12 mouse cellular contexts compared by ENCODE assay signal in the genomic region with DNA sequence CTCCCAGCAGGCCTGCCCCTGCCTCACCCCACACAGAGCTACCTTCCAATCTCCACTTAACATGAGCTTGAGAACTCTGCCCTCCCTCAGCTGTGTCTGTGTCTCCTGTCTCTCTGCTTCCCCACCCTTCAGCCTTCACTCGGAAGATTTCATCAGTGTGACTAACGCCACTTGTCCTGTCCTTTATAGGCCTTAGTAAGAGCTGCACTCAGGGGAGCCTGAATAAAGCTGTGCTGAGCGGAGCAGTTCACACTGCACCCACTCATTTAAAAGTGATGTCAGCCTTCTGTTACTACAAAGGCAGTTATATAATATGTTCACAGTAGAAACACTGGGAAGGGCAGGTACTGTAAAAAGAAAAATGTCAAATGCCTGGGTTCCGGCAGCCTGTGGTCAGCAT. TPM values are rescaled to one million over a fixed set of nuclear protein-coding genes. Genes with fewer than 3 reads are reported as not detected.
DNase-seq lines count a peak whose midpoint lies in the region; ATAC-seq and TF ChIP-seq lines count a peak whose summit lies in the region.
"Had no signal": no experiment of that assay in that cellular context is flagged by ENCODE, and none has a peak within 500 bp of the region (broad histone marks: within the 10 kb centered on the region; RNA-seq: fewer than 3 reads in every experiment).

No protein-coding gene starts in this region.

- no peak overlapping the region for H3K4me3 ChIP-seq in heart, embryonic 11.5 days (ENCODE audit: low read depth, low read length)
- no peak overlapping the region for H3K4me3 ChIP-seq in heart, adult 2 months
- H3K4me3 ChIP-seq in neural tube, embryonic 13.5 days: no peak overlapping the region
- no peak overlapping the region for H3K4me3 ChIP-seq in cortical plate, adult 2 months (ENCODE audit: insufficient read depth, low read length)
- H3K4me3 ChIP-seq in olfactory bulb, adult 2 months (ENCODE audit: insufficient read depth, low read depth, low read length): no peak overlapping the region
- no peak overlapping the region for H3K4me3 ChIP-seq in stomach, postnatal 0 days (ENCODE audit: low read depth, low read length)
- H3K4me3 ChIP-seq: hindbrain, embryonic 15.5 days had no signal

- no peak for DNase-seq in heart, adult 2 months
- DNase-seq in neural tube, embryonic 10.5 days (ENCODE audit: extremely low spot score, low spot score): no peak
- no peak for DNase-seq in stomach, postnatal 0 days (ENCODE audit: low spot score)
- DNase-seq: gastrocnemius, postnatal 14 days; kidney, adult 9 months had no signal

- H3K79me2 ChIP-seq in heart, adult 2 months (replicated peaks; ENCODE audit: control insufficient read depth, insufficient read depth, low read length): peaks cover 8% of the 10 kb centered on the region

- TF ChIP-seq EP300 in heart, adult 2 months (IDR thresholded peaks at IDR 0.05; ENCODE audit: insufficient read depth, low read depth, low read length): no peak
- no peak for TF ChIP-seq EP300 in stomach, postnatal 0 days (optimal IDR thresholded peaks at IDR 0.05)

- peak overlapping the region; percentile 22; the same call in 1 of the 2 replicates for H3K9ac ChIP-seq in heart, embryonic 11.5 days (ENCODE audit: low read depth, low read length)
- no peak overlapping the region; the same call in 1 of the 2 replicates for H3K9ac ChIP-seq in heart, adult 2 months (ENCODE audit: low read depth, low read length)
- H3K9ac ChIP-seq in neural tube, embryonic 13.5 days: no peak overlapping the region
- no peak overlapping the region for H3K9ac ChIP-seq in stomach, postnatal 0 days (ENCODE audit: low read length)
- H3K9ac ChIP-seq: hindbrain, embryonic 15.5 days had no signal

- intact Hi-C loops in heart, adult 2 months (cut with DNase I): no loop called here

- H3K4me2 ChIP-seq in heart, embryonic 11.5 days: no peak overlapping the region
- no peak overlapping the region for H3K4me2 ChIP-seq in neural tube, embryonic 13.5 days
- H3K4me2 ChIP-seq in stomach, postnatal 0 days (replicated peaks; ENCODE audit: low read depth): no peak overlapping the region
- H3K4me2 ChIP-seq: hindbrain, embryonic 15.5 days had no signal

- 69% methylated on average over 4 of the region's 4 CpGs for WGBS in heart, embryonic 11.5 days (ENCODE audit: insufficient replicate concordance)
- 66% methylated on average over 4 of the region's 4 CpGs for WGBS in heart, adult 2 months
- 62% methylated on average over 4 of the region's 4 CpGs for WGBS in neural tube, embryonic 13.5 days
- WGBS in olfactory bulb, adult 2 months: 26% methylated on average over 4 of the region's 4 CpGs
- 73% methylated on average over 4 of the region's 4 CpGs for WGBS in stomach, postnatal 0 days

- H3K27me3 ChIP-seq in heart, embryonic 11.5 days (ENCODE audit: control insufficient read depth, insufficient read depth, low read length): no peaks in the 10 kb centered on the region
- no peaks in the 10 kb centered on the region for H3K27me3 ChIP-seq in heart, adult 2 months (ENCODE audit: control insufficient read depth, insufficient read depth, low read length)
- H3K27me3 ChIP-seq in neural tube, embryonic 13.5 days: no peaks in the 10 kb centered on the region
- H3K27me3 ChIP-seq in stomach, postnatal 0 days (ENCODE audit: control insufficient read depth, insufficient read depth, low read length): no peaks in the 10 kb centered on the region
- H3K27me3 ChIP-seq: hindbrain, embryonic 15.5 days had no signal

- H3K9me3 ChIP-seq in heart, embryonic 11.5 days (replicated peaks; ENCODE audit: control insufficient read depth, low read length): no peaks in the 10 kb centered on the region
- no peaks in the 10 kb centered on the region for H3K9me3 ChIP-seq in neural tube, embryonic 13.5 days
- H3K9me3 ChIP-seq in stomach, postnatal 0 days (ENCODE audit: control insufficient read depth, low read length): no peaks in the 10 kb centered on the region
- H3K9me3 ChIP-seq: hindbrain, embryonic 15.5 days had no signal

- no peak overlapping the region for H3K27ac ChIP-seq in heart, embryonic 11.5 days (ENCODE audit: low read depth, low read length)
- no peak overlapping the region; the same call in 1 of the 2 replicates for H3K27ac ChIP-seq in heart, adult 2 months
- H3K27ac ChIP-seq in neural tube, embryonic 13.5 days (replicated peaks): peak overlapping the region; percentile 18; the same call in 1 of the 2 replicates
- H3K27ac ChIP-seq in cortical plate, adult 2 months (ENCODE audit: insufficient read depth, low read length): peak overlapping the region; percentile 67; the same call in 1 of the 2 replicates
- peak overlapping the region; percentile 71 for H3K27ac ChIP-seq in olfactory bulb, adult 2 months (ENCODE audit: insufficient read depth, low read depth, low read length)
- no peak overlapping the region for H3K27ac ChIP-seq in stomach, postnatal 0 days (replicated peaks)
- H3K27ac ChIP-seq: hindbrain, embryonic 15.5 days had no signal

- peaks cover 5% of the 10 kb centered on the region; the same call in 1 of the 2 replicates for H3K36me3 ChIP-seq in heart, embryonic 11.5 days (ENCODE audit: control insufficient read depth, insufficient read depth, low read length)
- no peaks in the 10 kb centered on the region for H3K36me3 ChIP-seq in heart, adult 2 months (ENCODE audit: control insufficient read depth, insufficient read depth, low read length)
- H3K36me3 ChIP-seq in neural tube, embryonic 13.5 days: peaks cover 33% of the 10 kb centered on the region
- peaks cover 4% of the 10 kb centered on the region; the same call in 1 of the 2 replicates for H3K36me3 ChIP-seq in stomach, postnatal 0 days (ENCODE audit: control insufficient read depth, insufficient read depth, low read length)

- ATAC-seq in heart, embryonic 11.5 days (replicated peaks; ENCODE audit: insufficient number of reproducible peaks, low FRiP score, low TSS enrichment): no peak
- no peak for ATAC-seq in neural tube, embryonic 13.5 days (ENCODE audit: low read depth)
- no peak for ATAC-seq in stomach, postnatal 0 days (ENCODE audit: low FRiP score, low TSS enrichment)

- TF ChIP-seq POLR2A in heart, adult 2 months (IDR thresholded peaks at IDR 0.05; ENCODE audit: insufficient read depth, low read depth, low read length): no peak
- no peak for TF ChIP-seq POLR2A in cortical plate, adult 2 months (IDR thresholded peaks at IDR 0.05; ENCODE audit: extremely low read depth, insufficient read depth, low read length)
- TF ChIP-seq POLR2A in olfactory bulb, adult 2 months (IDR thresholded peaks at IDR 0.05; ENCODE audit: insufficient read depth, low read depth, low read length): no peak

- peaks cover 4% of the 10 kb centered on the region; the same call in 1 of the 2 replicates for H3K4me1 ChIP-seq in heart, embryonic 11.5 days (ENCODE audit: control insufficient read depth, insufficient read depth, low read length)
- H3K4me1 ChIP-seq in heart, adult 2 months (ENCODE audit: control insufficient read depth, insufficient read depth, low read length): peaks cover 12% of the 10 kb centered on the region
- H3K4me1 ChIP-seq in neural tube, embryonic 13.5 days (replicated peaks): peaks cover 18% of the 10 kb centered on the region
- peaks cover 13% of the 10 kb centered on the region for H3K4me1 ChIP-seq in cortical plate, adult 2 months (ENCODE audit: control insufficient read depth, insufficient read depth, low read length)
- H3K4me1 ChIP-seq in olfactory bulb, adult 2 months (ENCODE audit: control insufficient read depth, insufficient read depth, low read length): peaks cover 16% of the 10 kb centered on the region
- H3K4me1 ChIP-seq in stomach, postnatal 0 days (replicated peaks; ENCODE audit: control insufficient read depth, insufficient read depth): 0 out of 2 replicates have a peak, but pooled peaks cover 3% of the 10 kb centered on the region

- TF ChIP-seq CTCF in heart, adult 2 months (IDR thresholded peaks at IDR 0.05): no peak
- TF ChIP-seq CTCF in cortical plate, adult 2 months (IDR thresholded peaks at IDR 0.05; ENCODE audit: extremely low read depth, insufficient read depth, low read length): no peak
- TF ChIP-seq CTCF in olfactory bulb, adult 2 months (IDR thresholded peaks at IDR 0.05; ENCODE audit: insufficient read depth, low read depth, low read length): no peak
- no peak for TF ChIP-seq CTCF in stomach, postnatal 0 days (IDR thresholded peaks at IDR 0.05; ENCODE audit: low read depth)

RNA-seq across cellular contexts. Expression of gene Mkrn2, which starts 5.7 kb away (rescaled TPM):
- 19.1 and 24.0 TPM in 2 replicates for polyA plus RNA-seq in heart, embryonic 11.5 days (2014; fragmentation: Nextera tagmentation; extraction: Ambion mirVana)
- 10 to 100 TPM; 36.4 to 45.2 TPM for total RNA-seq in heart, adult 2 months (2021)
- 105 and 119 TPM in 2 replicates for polyA plus RNA-seq in heart, adult 2 months (2012; rRNA removed)
- polyA plus RNA-seq in neural tube, embryonic 13.5 days (2015; fragmentation: Nextera tagmentation; extraction: Ambion mirVana): 30.2 and 38.4 TPM in 2 replicates
- 24.5 and 27.1 TPM in 2 replicates for polyA plus RNA-seq in cortical plate, adult 2 months (2012; rRNA removed)
- polyA plus RNA-seq in olfactory bulb, adult 2 months (2012; ENCODE audit: insufficient read depth, insufficient read length, low replicate concordance, missing spikeins): not detected in 2 replicates
- polyA plus RNA-seq in stomach, postnatal 0 days (2015; fragmentation: Nextera tagmentation; extraction: Ambion mirVana): 17.8 and 19.4 TPM in 2 replicates

RNA-seq across cellular contexts. Expression of gene Mkrn2os, which starts 15.1 kb away (rescaled TPM):
- polyA plus RNA-seq in heart, embryonic 11.5 days (2014; fragmentation: Nextera tagmentation; extraction: Ambion mirVana): 0.08 and 0.21 TPM in 2 replicates
- total RNA-seq in heart, adult 2 months (2021): under 1 TPM; 0.55 to 0.84 TPM
- 1.9 and 2.3 TPM in 2 replicates for polyA plus RNA-seq in heart, adult 2 months (2012; rRNA removed)
- polyA plus RNA-seq in neural tube, embryonic 13.5 days (2015; fragmentation: Nextera tagmentation; extraction: Ambion mirVana): 0.35 and 0.77 TPM in 2 replicates
- polyA plus RNA-seq in cortical plate, adult 2 months (2012; rRNA removed): 0.23 TPM in 1 of 2 replicates, not detected in the other
- polyA plus RNA-seq in olfactory bulb, adult 2 months (2012; ENCODE audit: insufficient read depth, insufficient read length, low replicate concordance, missing spikeins): not detected in 2 replicates
- 27.4 and 30.5 TPM in 2 replicates for polyA plus RNA-seq in stomach, postnatal 0 days (2015; fragmentation: Nextera tagmentation; extraction: Ambion mirVana)
- total RNA-seq: megakaryocyte-erythroid progenitor cell, adult 5-6 weeks had no signal
- polyA plus RNA-seq: limb, embryonic 11.5 days had no signal

Comparison
In these comparisons a context has a peak if more than half of its experiments do, and no peak if none do; other contexts are left out.
1. H3K27ac ChIP-seq: peak in neural tube, embryonic 13.5 days (single experiment), cortical plate, adult 2 months (single experiment) and olfactory bulb, adult 2 months (single experiment); none in heart, embryonic 11.5 days (single experiment), heart, adult 2 months (single experiment) and stomach, postnatal 0 days (single experiment).
2. RNA of gene Mkrn2, which starts 5.7 kb away (polyA plus RNA-seq): 105 to 119 TPM in heart, adult 2 months, 30.2 to 38.4 TPM in neural tube, embryonic 13.5 days, 24.5 to 27.1 TPM in cortical plate, adult 2 months, 19.1 to 24.0 TPM in heart, embryonic 11.5 days and 17.8 to 19.4 TPM in stomach, postnatal 0 days; not detected in olfactory bulb, adult 2 months; every median in the first group is over 10 times any median in the second.